Mouse (Mus musculus) bone marrow macrophage, adult 2 months (primary cell): ENCODE data around the gene 4933424G06Rik.

Experiments used
- CTCF ChIP-seq: IDR thresholded peaks from 2 replicates; pipeline ENCODE4 v1.5.1; 2012; ENCODE audit warnings: low read depth, mild to moderate bottlenecking, low read length, moderate library complexity
- POLR2A ChIP-seq: IDR thresholded peaks from 2 replicates; pipeline ENCODE4 v1.6.1; 2012; ENCODE audit warnings: mild to moderate bottlenecking, low read depth, low read length, borderline replicate concordance

- TF ChIP-seq CTCF (no peak), POLR2A (no peak)
Observed at GRCm38 (mm10) chr1:36665165-36665723, 44.7 kb upstream of the 4933424G06Rik start.
